Mouse (Mus musculus) thymus, postnatal 4 days (tissue): ENCODE data around the gene C1s2.
"Not testable (repeated sequence)": the region's sequence is repeated elsewhere in the genome, so short reads cannot be mapped to it uniquely, and the experiment has no call there.

Source experiments
- DNase-seq: peaks from one replicate; pipeline ENCODE4 v3.0.0; 2021

C1s2 gene

GRCm38 (mm10) chr6:124636858-124637460 is 1.1 kb upstream of the C1s2 start:
- DNase-seq, result not testable (repeated sequence)

DNA sequence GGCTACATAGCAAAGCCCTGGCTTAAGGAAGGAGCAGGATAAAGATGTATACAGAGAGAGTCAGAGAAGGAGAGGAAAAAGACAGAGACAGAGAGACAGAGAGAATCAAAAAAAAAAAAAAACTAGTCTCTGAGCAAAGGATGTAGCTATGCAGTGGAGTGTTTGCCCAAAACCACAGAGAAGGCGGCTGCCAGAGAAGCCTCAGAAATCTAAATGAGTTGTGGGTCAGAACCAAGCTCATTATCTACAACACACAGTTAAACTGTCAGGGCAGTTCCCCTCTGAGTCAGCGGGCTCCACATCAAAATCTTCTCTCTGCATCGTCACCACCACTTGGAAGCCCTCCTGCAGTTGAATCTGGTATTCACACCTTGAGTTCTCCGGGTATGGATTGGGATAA is 5.1 kb downstream of the C1s2 start:
- DNase-seq, result no peak

DNA sequence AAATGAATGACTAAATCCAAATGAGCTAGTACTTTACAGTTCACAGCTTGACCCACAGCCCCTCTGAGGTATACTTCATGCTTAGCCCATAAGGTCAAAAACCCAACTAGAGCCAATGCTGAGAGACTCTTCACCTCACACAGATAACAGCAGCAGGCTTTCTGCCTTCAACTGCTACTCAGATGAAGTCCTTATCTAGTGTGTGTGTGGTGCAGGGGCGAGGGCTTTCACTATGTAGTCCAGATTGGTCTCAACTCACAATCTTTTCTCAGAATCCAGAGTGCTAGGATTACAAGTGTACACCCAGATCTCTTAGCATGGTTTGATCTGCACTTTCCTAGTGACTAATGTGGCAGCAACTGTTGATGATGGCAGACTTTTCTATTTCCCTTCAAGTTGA is 9.7 kb downstream of the C1s2 start:
- DNase-seq, result not testable (repeated sequence)

DNA sequence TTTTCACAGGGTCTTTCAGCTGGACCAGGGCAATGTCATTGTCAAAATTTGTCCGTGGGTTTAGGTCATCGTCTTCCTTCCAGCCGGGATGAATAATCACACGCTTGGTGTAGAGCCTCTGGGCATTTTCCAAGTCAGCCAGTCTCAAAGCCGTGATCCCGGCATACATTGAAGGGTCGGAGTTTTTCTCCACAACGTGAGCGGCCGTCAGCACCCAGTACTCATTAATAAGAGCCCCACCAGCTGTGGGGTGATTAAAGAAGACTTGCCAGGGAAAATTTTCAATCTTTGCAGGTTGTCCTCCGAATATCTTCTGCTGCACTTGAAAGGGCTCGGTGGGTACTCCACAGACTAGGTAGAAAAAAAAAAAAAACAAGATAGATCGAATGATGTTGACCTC is 10.3 kb downstream of the C1s2 start:
- DNase-seq, result no peak

- no peak for DNase-seq
Observed at GRCm38 (mm10) chr6:124602031-124602430, 33.9 kb downstream of the C1s2 start.

DNA sequence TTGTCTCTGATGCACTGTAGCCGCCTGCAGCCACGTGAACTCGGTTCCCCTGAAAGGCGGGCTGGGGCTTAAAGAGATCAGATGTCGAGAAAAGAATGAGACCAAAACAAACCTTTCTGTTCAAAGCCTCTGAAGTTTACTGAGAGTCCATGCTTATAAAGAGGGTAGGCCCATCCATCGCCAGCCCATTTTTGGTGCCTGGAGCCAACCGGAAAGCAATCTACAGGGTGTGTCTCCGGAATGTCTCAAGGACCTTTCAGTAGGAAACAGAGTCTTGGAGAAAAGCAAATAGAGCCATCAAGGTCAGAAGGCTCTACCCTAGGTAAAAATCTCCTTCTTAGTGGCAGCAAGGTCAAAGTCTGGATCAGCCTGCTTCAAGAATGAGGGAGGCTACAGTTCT is 42.8 kb downstream of the C1s2 start:
- no peak for DNase-seq

DNA sequence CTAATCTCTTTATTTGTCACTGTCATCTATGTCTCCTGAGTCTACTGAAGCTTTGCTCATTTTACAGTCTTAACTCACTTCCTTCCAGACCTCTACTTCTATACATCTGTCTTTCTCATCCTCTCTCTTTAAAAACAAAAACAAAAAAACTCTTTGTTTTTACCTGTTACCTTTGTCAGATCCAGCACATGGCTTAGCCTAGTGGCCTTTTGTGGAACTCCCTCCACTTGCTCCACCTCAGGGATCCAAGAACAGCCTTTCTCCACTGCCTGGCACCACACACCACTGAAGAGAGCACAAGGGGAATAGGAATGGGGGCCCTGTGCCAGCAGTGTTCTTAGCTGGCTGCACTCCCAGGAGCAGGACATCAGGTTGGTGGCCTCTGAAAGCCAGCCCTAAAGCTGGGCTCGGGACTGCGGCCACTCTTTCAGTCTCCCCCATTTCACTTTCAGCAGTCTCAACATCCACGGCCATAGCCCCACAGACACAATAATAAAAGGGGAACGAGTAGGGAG is 43.6 kb downstream of the C1s2 start:
- DNase-seq, result no peak

DNA sequence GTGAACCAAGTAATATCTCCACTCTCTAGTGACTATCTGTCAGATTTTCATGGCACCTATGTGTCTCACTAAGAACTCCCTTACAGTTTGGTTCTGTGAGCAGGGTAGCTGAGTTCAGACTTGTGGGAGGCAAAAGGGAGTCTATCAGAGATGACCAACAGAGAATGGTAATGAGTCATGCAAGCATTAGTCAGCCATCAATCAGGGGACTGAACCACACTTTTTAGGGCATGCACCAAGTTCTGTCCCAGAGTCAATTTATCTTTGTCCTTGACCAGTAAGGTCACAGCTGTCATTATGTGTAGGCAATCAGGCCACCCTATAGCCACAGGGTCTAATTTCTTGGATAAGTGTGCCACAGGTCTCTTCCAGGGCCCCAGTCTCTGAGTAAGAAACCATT is 47.1 kb downstream of the C1s2 start:
- no peak for DNase-seq

DNA sequence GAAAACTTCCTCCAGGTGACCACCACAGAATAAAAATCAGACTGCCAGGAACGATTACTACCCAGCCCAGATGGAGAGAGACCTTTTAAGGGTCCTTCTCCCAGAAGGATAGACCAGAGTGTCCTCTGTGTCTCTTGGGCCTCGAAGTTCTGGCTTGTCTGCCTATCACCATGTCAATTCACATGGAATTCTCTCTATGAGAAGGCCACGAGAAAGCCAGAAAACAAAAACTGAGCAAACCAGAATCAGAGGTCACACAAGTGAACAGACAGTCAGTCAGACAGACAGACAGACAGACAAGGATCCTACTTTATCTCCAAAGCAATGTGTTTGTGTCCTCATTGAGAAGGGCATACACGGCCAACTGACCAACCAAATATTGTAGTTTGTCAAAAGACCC is 49.6 kb downstream of the C1s2 start:
- no peak for DNase-seq

DNA sequence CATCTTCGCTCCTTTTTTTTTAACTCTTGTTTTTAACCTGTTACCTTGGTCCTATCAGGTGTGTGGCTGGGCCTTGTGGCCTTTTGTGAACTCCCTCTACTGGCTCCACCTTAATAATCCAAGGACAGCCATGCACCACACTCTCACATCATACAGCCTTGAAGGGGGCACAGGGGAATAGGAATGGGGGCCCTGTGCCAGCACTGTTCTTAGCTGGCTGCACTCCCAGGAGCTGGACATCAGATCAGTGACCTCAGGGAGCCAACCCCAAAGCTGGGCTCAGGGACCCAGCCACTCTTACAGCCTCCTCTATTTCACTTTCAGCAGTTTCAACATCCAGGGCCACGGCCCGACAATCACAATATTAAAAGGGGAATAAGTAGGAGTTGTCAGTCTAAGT is 50.1 kb downstream of the C1s2 start:
- DNase-seq, result no peak

GRCm38 (mm10) chr6:124584935-124585334 is 51.0 kb downstream of the C1s2 start:
- no peak for DNase-seq

- no peak for DNase-seq
Observed at GRCm38 (mm10) chr6:124582231-124582630, 53.7 kb downstream of the C1s2 start.

- DNase-seq, result not testable (repeated sequence)
Observed at GRCm38 (mm10) chr6:124580155-124580554, 55.7 kb downstream of the C1s2 start.

GRCm38 (mm10) chr6:124575155-124575678 is 60.7 kb downstream of the C1s2 start:
- not testable (repeated sequence) for DNase-seq
